Mouse (Mus musculus) embryo, embryonic 11 days (tissue): ENCODE measurements around the gene 4933412E24Rik.
A peak's percentile ranks its signal among the peaks of the same experiment; 100 is the strongest.

ENCODE experiments used
- DNase-seq: peaks from one replicate; pipeline ENCODE4 v3.0.0-alpha.2; 2015

4933412E24Rik gene

DNA sequence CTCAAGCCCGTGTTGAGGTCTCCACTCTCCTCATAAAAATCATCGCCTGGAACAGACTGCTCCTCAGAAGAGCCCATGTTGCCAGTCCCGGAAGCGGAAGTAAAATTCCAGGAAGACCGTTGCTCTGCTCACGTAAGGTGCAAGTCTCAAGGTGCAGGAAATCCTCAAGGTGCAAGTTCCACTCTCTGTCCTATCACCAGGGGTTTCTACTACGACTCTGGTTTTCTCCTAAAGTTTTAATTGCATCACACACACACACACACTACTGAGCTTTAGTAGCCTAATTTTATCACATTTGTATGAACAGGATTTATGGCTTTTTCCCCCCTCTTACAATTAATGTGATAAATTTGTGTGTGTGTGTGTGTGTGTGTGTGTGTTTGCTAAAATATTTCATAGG, at the start of gene 4933412E24Rik:
Gene 4933412E24Rik (minus strand): TSS at position 101 of the 400 bp plus-strand sequence.
- DNase-seq, result no peak

DNA sequence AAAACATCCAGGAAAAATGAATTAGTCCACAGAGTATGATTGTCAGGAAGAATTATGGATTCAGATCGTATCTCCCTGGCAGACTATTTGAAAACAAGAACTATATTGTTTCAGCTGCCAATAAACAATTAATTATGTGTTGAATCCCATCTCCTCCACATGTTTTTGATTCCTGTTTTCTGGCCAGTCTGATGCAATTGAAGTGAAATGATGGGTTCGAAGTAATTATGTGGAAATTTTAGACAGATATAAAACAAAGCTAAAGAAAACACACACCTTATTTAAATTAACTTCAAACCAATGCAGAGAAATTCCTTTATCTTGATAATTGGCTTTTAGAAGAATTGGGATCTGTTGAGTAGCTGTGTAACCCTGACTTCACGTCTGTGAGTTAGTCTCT, 14.3 kb upstream of the 4933412E24Rik start:
- no peak for DNase-seq

DNA sequence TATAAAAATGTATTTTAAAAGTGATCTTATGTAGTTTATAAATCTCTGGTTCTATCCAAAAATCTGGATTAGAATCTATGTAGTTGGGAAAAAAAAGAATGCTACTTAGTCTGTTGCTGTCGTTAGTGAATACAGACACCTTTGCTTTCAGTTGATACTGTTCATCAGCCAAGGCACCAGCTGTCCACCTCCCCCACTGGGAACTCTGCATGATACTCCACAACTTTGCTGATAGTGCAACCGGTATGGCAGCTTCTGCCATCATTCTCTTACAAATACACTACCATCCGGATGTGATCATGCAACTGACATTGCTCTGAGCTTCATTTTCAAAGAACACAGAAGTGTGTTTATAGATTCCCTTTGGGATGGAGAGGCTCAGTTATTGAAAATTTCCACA, 4.8 kb upstream of the 4933412E24Rik start:
- DNase-seq, result no peak

DNA sequence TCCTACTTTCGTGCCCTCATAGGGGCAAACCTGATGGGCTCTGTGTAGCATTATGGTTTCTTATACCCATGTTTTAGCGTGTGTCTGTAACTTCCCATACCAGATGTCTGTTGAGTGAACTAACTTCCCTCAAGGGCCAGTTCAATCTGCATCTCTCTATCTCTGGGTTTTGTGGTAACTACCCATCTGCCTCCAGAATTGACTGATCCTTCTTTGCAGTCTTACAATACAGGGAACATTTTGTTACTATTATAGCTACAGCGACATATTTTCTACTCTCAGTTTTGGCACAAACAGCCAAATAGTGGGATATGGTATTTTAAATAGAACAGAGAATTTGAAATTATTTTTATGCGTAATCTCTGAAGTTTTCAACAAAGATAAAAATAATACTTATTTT, 6.2 kb downstream of the 4933412E24Rik start:
- no peak for DNase-seq

DNA sequence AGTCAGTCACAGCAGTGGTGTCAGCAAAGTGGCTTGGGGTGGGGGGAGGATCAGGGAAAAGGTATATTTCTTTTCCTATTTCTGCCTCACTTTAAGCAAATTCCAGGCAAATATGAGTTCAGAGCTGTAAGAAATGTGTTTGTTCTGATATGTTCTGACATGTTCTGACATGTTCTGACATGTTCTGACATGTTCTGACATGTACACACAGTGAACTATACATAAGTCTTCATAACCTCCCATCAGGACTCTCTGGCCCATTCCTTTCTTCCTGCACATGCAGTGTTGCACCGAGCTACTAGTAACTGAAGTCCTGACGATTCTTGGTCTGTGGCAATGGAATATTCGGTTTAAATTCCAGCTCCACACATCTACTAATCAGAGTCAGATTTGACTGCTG, 6.8 kb downstream of the 4933412E24Rik start:
- DNase-seq, result no peak

DNA sequence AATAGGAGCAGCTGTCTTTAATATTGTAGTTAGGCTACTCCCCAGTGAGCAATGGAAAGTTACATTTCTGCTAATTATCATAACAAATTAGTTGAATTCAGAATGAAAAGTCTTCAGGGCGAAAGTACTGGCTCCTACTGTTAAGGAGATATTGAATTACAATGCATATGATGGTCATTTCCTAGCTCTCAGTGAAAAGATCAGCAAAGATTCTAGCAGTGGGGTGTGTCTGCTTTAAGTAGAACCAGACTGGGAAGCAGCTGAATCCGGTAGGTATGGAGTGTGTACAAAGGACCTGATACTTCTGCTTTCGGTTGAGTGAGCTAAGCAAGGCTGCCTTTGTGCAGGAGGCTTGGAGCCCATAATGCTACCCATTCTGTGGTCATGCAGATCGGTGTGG, 32.6 kb downstream of the 4933412E24Rik start:
- DNase-seq, result peak; percentile 30

DNA sequence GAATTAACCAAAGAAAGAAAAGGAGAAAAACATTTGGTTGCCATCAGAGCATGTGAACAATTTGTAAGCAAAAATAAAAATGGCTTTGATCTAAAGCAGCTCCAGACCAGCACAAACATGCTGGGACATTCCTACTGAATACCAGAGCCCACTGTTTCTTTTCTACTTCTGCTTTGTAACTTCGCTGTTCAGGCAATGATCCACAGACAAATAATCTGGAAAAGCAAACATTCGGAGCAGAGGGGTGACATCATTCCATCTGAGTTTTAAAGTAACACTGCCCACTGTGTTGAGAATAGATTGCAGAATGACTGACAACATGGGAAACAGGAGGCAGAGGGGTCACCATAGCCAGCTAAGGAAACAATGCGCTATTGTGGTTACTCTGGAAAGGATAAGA, 41.1 kb downstream of the 4933412E24Rik start:
- DNase-seq, result peak; percentile 21

DNA sequence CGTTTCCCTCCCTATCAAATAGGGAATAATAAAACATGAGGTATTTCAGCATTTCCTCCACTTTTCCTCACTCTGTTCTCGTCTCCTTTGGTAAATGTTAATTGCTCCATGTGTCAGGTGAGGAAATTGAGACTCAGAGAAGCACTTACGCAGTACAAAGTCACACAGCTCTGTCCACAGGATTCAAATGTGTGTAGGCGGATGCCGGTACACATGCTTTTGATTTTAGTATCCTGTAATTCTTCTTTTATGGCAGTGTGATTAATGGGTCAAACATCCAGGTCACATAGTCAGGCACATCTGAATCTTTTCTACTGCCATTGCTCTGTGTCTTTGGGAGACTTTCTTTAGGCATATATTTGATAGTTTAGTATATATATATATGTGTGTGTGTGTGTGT, 41.8 kb downstream of the 4933412E24Rik start:
- peak; percentile 34 for DNase-seq

DNA sequence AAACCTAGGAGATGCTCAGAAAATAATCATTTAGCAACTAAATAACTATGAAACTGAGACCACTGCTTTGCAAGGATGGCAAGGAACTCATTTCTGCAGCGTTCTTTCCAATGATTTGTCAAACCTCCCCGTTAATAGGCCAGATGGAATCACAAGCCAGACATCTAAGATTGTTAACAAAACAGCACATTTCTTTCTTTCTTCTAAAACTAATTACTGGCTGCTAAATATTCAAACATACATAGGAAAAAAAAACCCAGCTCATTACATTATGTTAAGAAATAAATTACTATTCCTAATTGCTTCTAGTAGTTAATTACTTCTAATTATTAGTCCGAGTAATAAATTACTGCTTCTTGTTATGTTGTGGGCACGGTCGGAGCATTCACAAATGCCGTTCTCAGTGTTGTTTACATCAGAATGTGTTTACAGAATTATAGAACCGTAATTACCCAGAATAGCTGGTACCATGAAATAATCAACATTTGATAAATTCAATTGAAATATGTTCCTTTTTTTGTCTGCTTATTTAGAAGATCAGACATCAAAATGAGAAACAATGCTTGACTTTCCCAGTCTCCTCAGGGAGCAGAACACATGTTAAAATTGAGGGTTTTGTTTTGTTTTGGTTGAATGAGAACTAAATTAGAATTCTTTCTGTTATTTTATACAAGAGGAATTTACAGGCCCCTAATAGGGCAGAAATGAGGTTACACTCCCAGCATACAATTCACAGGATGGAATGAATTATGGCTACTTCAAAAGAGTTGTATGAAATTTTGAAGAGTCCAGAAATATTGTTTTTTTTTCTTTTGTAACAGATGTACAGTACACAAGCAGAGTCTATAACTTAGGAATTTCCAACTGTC, 42.5 kb downstream of the 4933412E24Rik start:
- no peak for DNase-seq
